Mouse (Mus musculus) kidney, adult 8-10 months (tissue): ENCODE data around the gene A430005L14Rik.
A peak's percentile ranks its signal among the peaks of the same experiment; 100 is the strongest.

Source experiments
- DNase-seq, 2 experiments: peaks; one replicate each; pipeline ENCODE4 v3.0.0; 2022

A430005L14Rik gene

GRCm38 (mm10) chr4:153974431-153975291 lies 17.6 kb downstream of the A430005L14Rik start, which contains the start of the genes Dffb and Cep104:
Dffb (minus strand) TSS chr4:153975126.
Cep104 (plus strand) TSS chr4:153975194.
- DNase-seq, result peak; percentile 91 to 96

GRCm38 (mm10) chr4:153975292-153975662 lies 18.2 kb downstream of the A430005L14Rik start:
- DNase-seq, result no peak

- DNase-seq, result no peak
Measured at GRCm38 (mm10) chr4:153975768-153976167, 18.7 kb downstream of the A430005L14Rik start.

- no peak for DNase-seq
Measured at GRCm38 (mm10) chr4:153979243-153979642, 22.2 kb downstream of the A430005L14Rik start.

GRCm38 (mm10) chr4:153980470-153980869 lies 23.4 kb downstream of the A430005L14Rik start:
- no peak for DNase-seq

GRCm38 (mm10) chr4:153992715-153993114 lies 35.7 kb downstream of the A430005L14Rik start:
- peak in 1 of 2 experiments; percentile 22 for DNase-seq

GRCm38 (mm10) chr4:153993505-153993904 lies 36.5 kb downstream of the A430005L14Rik start:
- no peak for DNase-seq

- no peak for DNase-seq
Measured at GRCm38 (mm10) chr4:154005488-154005887, 48.5 kb downstream of the A430005L14Rik start.

GRCm38 (mm10) chr4:154006264-154006663 lies 49.2 kb downstream of the A430005L14Rik start:
- no peak for DNase-seq

- DNase-seq, result no peak
Measured at GRCm38 (mm10) chr4:154007759-154008158, 50.7 kb downstream of the A430005L14Rik start.

- no peak for DNase-seq
Measured at GRCm38 (mm10) chr4:154010907-154011645, 54.0 kb downstream of the A430005L14Rik start.
